Mouse (Mus musculus) bone marrow macrophage, adult 2 months (primary cell): ENCODE results near the gene Arfip1. TPM values are rescaled to one million over a fixed set of nuclear protein-coding genes. Genes with fewer than 3 reads are reported as not detected.

Source experiments
- H3K27ac ChIP-seq: 2 replicates; pipeline ENCODE4 v1.5.1; 2012; ENCODE audit warnings: low read depth, low read length; ENCODE audit not compliant: insufficient read depth
- H3K4me1 ChIP-seq: 2 replicates; pipeline ENCODE4 v1.6.1; 2012; ENCODE audit warnings: low read length; ENCODE audit not compliant: control insufficient read depth, insufficient read depth
- H3K4me3 ChIP-seq: 2 replicates; pipeline ENCODE4 v1.5.1; 2012; ENCODE audit warnings: mild to moderate bottlenecking, low read length, moderate library complexity; ENCODE audit not compliant: insufficient read depth
- CTCF ChIP-seq: IDR thresholded peaks from 2 replicates; pipeline ENCODE4 v1.5.1; 2012; ENCODE audit warnings: low read depth, mild to moderate bottlenecking, low read length, moderate library complexity
- POLR2A ChIP-seq: IDR thresholded peaks from 2 replicates; pipeline ENCODE4 v1.6.1; 2012; ENCODE audit warnings: mild to moderate bottlenecking, low read depth, low read length, borderline replicate concordance
- polyA plus RNA-seq: library from polyadenylated mRNA; stranded (reverse); fragments of >200 nt; gene quantifications from 2 replicates; pipeline ENCODE4 v1.2.4, GENCODE M21; 2012; ENCODE audit not compliant: missing spikeins, insufficient read depth, insufficient read length

Arfip1 gene
- polyA plus RNA-seq, 1 experiment: 48.7 TPM

DNA sequence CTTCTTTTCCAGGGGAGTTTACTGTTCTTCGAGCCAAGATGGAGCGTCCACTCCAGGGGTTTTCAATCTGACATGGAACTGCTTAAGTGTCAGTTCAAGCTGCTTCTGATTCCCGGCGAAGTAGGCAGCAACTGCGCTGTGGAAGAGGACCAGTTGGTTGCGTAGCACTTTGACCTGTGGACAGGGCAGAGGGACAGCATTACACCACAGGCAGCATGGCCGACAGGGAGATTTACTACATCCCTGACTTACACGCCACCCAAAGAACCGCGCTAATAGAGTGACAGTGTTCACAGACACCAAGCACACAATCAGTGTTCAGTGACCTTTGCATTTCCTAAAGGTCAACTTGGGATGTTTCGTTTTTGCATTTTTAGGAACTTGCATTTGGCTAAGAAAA, 84.7 kb downstream of the Arfip1 start:
- TF ChIP-seq CTCF (no peak), POLR2A (no peak)
- Histone ChIP-seq H3K4me3 (no peak overlapping the region), H3K27ac (no peak overlapping the region), H3K4me1 (no peaks in the 10 kb centered on the region)

DNA sequence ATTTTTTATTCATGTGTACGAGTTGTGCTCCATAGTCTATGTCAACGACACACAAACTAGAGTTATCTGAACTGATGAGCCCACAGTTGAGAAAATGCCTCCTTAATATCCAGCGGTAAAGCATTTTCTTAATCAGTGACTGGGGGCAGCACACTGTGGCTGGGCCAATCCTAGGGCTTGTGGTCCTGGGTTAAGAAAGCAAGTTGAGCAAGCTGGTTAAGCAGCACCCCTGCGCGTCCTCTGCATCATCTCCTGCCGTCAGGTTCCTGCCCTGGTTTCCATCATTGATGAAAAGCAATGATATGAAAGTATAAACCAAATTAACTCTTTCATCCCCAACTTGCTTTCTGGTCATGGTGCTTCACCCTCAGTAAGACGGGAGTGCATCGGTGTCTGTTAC, 89.8 kb downstream of the Arfip1 start:
- TF ChIP-seq CTCF (no peak), POLR2A (no peak)
- Histone ChIP-seq H3K4me3 (no peak overlapping the region), H3K27ac (no peak overlapping the region), H3K4me1 (no peaks in the 10 kb centered on the region)

DNA sequence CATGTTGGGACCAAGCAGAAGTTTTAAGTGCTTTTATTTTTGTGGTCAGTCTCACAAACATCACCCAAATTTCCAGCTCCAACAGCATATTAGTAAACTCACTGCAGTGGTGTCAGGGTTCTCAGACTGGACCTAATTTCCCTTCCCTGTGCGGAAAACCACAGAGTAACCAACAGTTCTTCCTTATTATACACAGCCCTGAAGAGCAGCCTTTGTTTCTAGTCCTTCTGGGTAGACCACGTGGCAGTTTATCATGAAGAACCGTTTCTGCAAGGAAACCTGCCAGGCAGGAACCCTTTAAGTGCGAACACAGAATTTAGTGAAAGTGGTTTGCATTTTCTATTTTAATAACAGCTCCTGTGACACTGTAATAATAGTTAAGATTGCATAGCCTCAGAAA, 90.3 kb downstream of the Arfip1 start:
- Histone ChIP-seq H3K4me3 (no peak overlapping the region), H3K27ac (no peak overlapping the region), H3K4me1 (no peaks in the 10 kb centered on the region)
- TF ChIP-seq POLR2A (no peak), CTCF (no peak)

DNA sequence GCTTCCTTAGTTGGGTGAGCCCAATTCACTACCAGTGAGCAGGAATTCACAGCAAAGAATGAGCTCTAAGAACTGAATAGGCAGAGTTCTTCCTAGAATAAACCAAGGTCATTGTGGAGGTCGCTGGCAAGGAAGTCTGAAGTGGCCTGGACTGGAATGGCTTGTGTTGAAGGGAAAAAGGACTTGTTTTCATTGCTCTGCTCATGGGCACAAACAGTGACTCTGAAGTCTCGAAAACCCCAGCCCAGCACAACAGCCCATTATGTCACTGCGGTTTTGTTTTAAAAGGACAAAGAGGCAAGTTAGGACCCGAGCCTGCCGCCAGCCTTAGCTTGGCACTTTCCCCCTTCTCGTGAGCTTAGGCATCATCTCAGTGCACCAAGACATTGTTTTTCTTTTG, 93.7 kb downstream of the Arfip1 start:
- TF ChIP-seq POLR2A (no peak), CTCF (no peak)
- no peak overlapping the region for H3K27ac ChIP-seq
- no peak overlapping the region for H3K4me3 ChIP-seq
- no peaks in the 10 kb centered on the region for H3K4me1 ChIP-seq

DNA sequence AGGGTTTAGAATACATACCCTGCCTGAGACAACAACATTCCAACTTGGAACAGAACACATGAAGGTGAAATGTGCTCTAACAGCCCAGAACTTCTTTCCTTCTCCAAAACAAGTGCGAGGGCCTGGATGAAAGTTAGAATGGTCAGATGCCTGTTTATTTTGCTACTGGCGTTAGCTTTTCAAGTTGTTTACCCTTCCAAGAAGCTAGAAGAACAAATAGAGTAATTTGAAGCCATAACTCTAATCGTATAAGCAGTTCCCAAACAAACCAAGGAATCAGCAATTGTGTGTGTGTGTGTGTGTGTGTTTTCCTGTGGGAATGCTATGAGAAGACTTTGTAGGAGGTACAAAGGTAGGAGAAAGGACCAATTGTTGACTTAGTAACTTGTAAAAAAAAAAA, 97.5 kb downstream of the Arfip1 start:
- no peak for TF ChIP-seq CTCF
- TF ChIP-seq POLR2A: no peak
- Histone ChIP-seq H3K27ac (no peak overlapping the region), H3K4me1 (peaks cover 3% of the 10 kb centered on the region; the same call in 1 of the 2 replicates), H3K4me3 (no peak overlapping the region)

DNA sequence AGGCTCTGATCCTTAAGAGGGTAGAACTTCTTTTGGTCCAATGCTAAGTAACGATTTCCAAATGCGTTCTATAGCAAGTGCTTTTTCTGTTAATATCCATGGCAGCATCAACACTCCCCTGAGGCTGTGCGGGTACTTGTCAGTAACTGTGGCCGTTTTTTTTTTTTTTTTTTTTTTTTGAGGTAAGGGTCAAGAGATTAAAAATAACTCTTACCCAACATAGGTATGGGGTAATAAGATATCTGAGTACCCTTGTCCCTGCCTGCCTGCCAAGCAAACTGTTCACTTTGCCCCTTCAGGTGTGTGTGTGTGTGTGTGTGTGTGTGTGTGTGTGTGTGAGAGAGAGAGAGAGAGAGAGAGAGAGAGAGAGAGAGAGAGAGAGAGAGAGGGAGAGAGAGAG, 98.1 kb downstream of the Arfip1 start:
- Histone ChIP-seq H3K27ac (no peak overlapping the region), H3K4me3 (no peak overlapping the region), H3K4me1 (peaks cover 5% of the 10 kb centered on the region; the same call in 1 of the 2 replicates)
- TF ChIP-seq POLR2A: no peak
- no peak for TF ChIP-seq CTCF

DNA sequence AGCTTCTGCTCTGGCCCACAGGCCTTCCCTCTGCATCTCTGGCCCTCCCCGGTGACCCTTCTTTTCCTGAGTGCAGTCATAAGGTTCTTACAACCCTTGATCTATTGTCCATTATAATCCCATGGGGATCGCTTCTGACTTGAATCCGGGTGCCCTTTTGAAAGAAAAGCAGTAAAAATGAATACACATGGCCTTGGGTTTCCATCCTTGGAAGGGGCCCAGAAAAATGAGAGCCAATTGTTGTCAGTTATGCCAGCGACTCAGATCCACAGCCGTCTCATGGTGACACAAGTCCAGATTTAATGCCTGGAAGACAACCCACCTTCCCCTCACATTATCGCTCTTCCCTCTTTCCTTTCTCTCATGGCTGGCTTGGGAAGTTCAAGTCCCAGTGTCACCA, 100.3 kb downstream of the Arfip1 start:
- H3K4me1 ChIP-seq: peaks cover 5% of the 10 kb centered on the region; the same call in 1 of the 2 replicates
- no peak for TF ChIP-seq CTCF
- no peak for TF ChIP-seq POLR2A
- no peak overlapping the region for H3K4me3 ChIP-seq
- no peak overlapping the region for H3K27ac ChIP-seq

DNA sequence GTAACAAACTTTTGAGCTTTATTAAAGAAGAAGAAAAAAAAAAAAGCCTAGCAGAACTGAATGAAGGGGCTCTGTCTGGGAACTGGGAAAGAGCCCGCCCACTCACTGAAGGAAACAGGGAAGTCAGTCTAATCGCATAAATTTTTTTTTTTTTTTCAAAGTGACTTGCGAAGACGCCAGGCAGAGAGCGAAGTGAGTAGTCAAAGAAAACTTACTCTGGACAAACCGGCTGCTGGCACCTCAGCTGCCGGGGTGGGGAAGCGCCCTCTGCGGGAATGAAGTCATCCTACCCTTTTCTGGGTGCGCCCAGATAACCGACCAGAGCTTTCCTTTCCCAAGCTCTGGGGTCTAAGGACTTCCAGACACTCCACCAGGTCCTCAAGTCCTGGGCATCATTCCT, 101.3 kb downstream of the Arfip1 start:
- no peak overlapping the region for H3K27ac ChIP-seq
- H3K4me3 ChIP-seq: peak overlapping the region; percentile 48
- peaks cover 5% of the 10 kb centered on the region; the same call in 1 of the 2 replicates for H3K4me1 ChIP-seq
- no peak for TF ChIP-seq POLR2A
- TF ChIP-seq CTCF: no peak

DNA sequence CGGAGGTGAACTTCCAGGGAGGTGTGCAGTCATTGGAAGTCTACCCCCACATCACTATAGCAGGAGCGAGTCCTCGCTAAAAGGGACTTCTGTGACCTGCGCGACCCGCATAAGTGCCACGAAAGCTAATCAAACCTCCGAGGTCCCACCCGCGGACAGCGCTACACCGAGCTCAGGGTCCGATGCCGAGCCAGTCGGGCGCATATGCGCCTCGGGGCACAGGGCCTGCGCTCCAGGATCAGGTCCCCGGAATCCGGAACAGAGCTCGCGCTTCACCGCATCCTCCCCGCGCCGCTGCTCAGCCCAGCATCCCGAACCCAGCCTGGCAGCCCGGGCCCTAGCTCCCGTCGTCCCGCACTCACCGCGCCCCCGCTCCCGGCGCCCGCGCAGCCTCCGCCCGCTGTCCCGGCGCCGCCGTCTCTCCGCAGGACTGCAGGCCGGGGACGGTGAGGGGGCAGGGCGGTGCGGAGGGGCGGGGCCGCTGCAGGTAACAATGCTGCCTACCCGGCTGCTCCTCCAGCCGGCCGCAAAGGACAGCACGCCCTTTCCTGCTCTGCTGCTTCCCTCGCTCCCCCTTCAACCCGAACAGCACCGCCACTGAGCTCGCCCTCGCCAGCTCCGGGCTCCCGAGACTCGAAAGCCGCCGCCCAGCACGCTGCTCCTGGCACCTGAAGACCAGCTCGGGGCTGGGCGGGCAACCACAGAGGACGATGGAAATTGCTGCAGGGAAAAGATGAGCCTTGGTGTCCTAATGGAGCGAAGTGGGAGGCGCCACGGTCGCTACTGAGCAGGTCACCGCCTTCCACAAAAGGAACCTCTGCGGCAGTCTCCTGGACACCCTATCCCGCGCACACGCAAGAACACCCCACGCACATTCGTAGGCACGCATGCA, 102.2 kb downstream of the Arfip1 start, which contains the start of gene Fhdc1:
TSS of gene Fhdc1 (minus strand) at position 424 of the 892 bp plus-strand sequence.
- Histone ChIP-seq H3K27ac (no peak within 1 kb of the TSS), H3K4me3 (peak within 1 kb of the TSS; percentile 48), H3K4me1 (peaks cover 5% of the 10 kb centered on the region; the same call in 1 of the 2 replicates)
- no peak for TF ChIP-seq CTCF

DNA sequence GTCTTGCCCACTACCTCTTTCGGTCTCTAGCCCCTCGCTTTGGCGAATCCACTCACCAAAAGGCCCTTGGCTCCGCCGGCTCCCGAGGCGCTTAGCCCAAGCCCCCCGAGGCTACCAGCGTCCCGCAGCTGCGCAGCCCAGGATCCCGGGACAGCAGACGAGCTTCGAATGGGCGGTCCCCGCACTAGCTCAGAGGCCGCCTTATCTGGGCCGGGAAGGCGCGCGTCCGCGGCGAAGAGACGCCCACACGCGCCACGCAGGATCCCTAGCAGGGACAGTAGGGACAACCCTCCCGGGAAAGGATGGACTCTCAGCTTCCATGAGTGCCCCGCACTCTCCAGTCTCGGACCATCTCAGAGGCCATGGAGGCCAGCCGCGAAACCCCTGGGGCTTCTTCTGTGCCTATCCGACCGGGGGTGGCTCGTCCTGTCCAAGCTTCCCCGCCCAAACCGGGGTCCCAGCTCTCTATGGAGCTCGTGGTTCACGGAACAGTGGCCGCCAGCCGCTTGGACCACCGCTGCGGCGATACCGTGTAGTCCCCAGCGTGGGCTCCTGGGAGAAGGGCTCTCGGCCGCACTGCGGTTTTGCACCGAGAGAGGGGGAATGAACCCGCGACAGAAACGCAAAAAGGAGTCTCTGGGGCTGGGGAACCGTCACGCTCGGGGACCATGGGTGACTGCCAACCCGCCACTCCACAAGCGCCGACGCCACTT, 103.0 kb downstream of the Arfip1 start:
- TF ChIP-seq CTCF: no peak
- TF ChIP-seq POLR2A: no peak
- H3K4me1 ChIP-seq: peaks cover 5% of the 10 kb centered on the region; the same call in 1 of the 2 replicates

More for the DNA sequence above, 103.0 kb downstream of the Arfip1 start:
- Histone ChIP-seq H3K27ac (no peak overlapping the region), H3K4me3 (peak overlapping the region; percentile 48)
